Mouse (Mus musculus): ENCODE results near the gene Mvb12b.

Mvb12b gene

GRCm38 (mm10) chr2:33718561-33718960 lies 169.2 kb downstream of the Mvb12b start:
- no peak for DNase-seq

- DNase-seq: peak; percentile 46
Observed at GRCm38 (mm10) chr2:33717821-33718351, 169.9 kb downstream of the Mvb12b start.

- DNase-seq: no peak
Observed at GRCm38 (mm10) chr2:33717378-33717777, 170.4 kb downstream of the Mvb12b start.

GRCm38 (mm10) chr2:33716878-33717277 lies 170.9 kb downstream of the Mvb12b start:
- DNase-seq: peak; percentile 64

GRCm38 (mm10) chr2:33714932-33715331 lies 172.8 kb downstream of the Mvb12b start:
- no peak for DNase-seq

- no peak for DNase-seq
Observed at GRCm38 (mm10) chr2:33713580-33714260, 174.0 kb downstream of the Mvb12b start.

- no peak for DNase-seq
Observed at GRCm38 (mm10) chr2:33712811-33713210, 174.9 kb downstream of the Mvb12b start.

GRCm38 (mm10) chr2:33708831-33709230 lies 178.9 kb downstream of the Mvb12b start:
- no peak for DNase-seq

- no peak for DNase-seq
Observed at GRCm38 (mm10) chr2:33708096-33708495, 179.7 kb downstream of the Mvb12b start.

GRCm38 (mm10) chr2:33706403-33706802 lies 181.3 kb downstream of the Mvb12b start:
- no peak for DNase-seq

- DNase-seq: no peak
Observed at GRCm38 (mm10) chr2:33705687-33706320, 181.9 kb downstream of the Mvb12b start.

- DNase-seq: no peak
Observed at GRCm38 (mm10) chr2:33703286-33703685, 184.5 kb downstream of the Mvb12b start.

GRCm38 (mm10) chr2:33702705-33703104 lies 185.0 kb downstream of the Mvb12b start:
- peak; percentile 56 for DNase-seq

- no peak for DNase-seq
Observed at GRCm38 (mm10) chr2:33701446-33701815, 186.3 kb downstream of the Mvb12b start.

GRCm38 (mm10) chr2:33700581-33701445 lies 186.9 kb downstream of the Mvb12b start:
- DNase-seq: peak; percentile 82

- DNase-seq: no peak
Observed at GRCm38 (mm10) chr2:33698898-33699297, 188.8 kb downstream of the Mvb12b start.

GRCm38 (mm10) chr2:33696428-33696827 lies 191.3 kb downstream of the Mvb12b start:
- no peak for DNase-seq

- no peak for DNase-seq
Observed at GRCm38 (mm10) chr2:33693931-33694330, 193.8 kb downstream of the Mvb12b start.

GRCm38 (mm10) chr2:33689880-33690462 lies 197.8 kb downstream of the Mvb12b start:
- DNase-seq: peak; percentile 65

GRCm38 (mm10) chr2:33689155-33689879 lies 198.4 kb downstream of the Mvb12b start:
- DNase-seq: no peak

- DNase-seq: no peak
Observed at GRCm38 (mm10) chr2:33683594-33683993, 204.2 kb downstream of the Mvb12b start.

- no peak for DNase-seq
Observed at GRCm38 (mm10) chr2:33683095-33683494, 204.7 kb downstream of the Mvb12b start.

All from retina, postnatal 1 day (tissue).